Mouse (Mus musculus) myocyte (in vitro differentiated cells): ENCODE measurements around the gene Ppfia1. TPM values are rescaled to one million over a fixed set of nuclear protein-coding genes. Genes with fewer than 3 reads are reported as not detected.

ENCODE experiments used
- H3K27me3 ChIP-seq: one replicate; pipeline ENCODE4 v1.6.1; 2011; ENCODE audit not compliant: control insufficient read depth, insufficient read depth, insufficient read length
- H3K36me3 ChIP-seq: one replicate; pipeline ENCODE4 v1.6.1; 2011; ENCODE audit not compliant: control insufficient read depth, insufficient read depth
- H3K4me2 ChIP-seq: one replicate; pipeline ENCODE4 v1.6.1; 2011; ENCODE audit warnings: low read depth, control low read depth
- H3K4me3 ChIP-seq: one replicate; pipeline ENCODE4 v1.5.1; 2011; ENCODE audit warnings: mild to moderate bottlenecking, control low read depth, moderate library complexity
- H3K79me2 ChIP-seq: one replicate; pipeline ENCODE4 v1.6.1; 2011; ENCODE audit not compliant: control insufficient read depth, insufficient read depth
- H3ac ChIP-seq: one replicate; pipeline ENCODE4 v1.6.1; 2011; ENCODE audit not compliant: control insufficient read depth, insufficient read length
- CEBPB ChIP-seq: IDR thresholded peaks from 2 replicates; pipeline ENCODE4 v1.6.1; 2011; ENCODE audit warnings: mild to moderate bottlenecking, moderate library complexity; ENCODE audit not compliant: poor library complexity, insufficient read depth, severe bottlenecking
- E2F4 ChIP-seq: IDR thresholded peaks from one replicate; pipeline ENCODE4 v1.6.1; 2011; ENCODE audit warnings: mild to moderate bottlenecking, control low read depth, moderate library complexity; ENCODE audit not compliant: insufficient read depth
- MAX ChIP-seq: IDR thresholded peaks from one replicate; pipeline ENCODE4 v1.6.1; 2011; ENCODE audit warnings: low read depth, mild to moderate bottlenecking, control low read depth
- MYOD1 ChIP-seq, 3 experiments: IDR thresholded peaks; one replicate each; pipeline ENCODE4 v1.6.1; 2011; ENCODE audit warnings: control low read depth in 2 of 3, low read depth in 2 of 3, mild to moderate bottlenecking in 2 of 3, moderate library complexity in 1 of 3; ENCODE audit not compliant: insufficient read length in 2 of 3, control insufficient read depth in 1 of 3
- MYOG ChIP-seq, 3 experiments: IDR thresholded peaks; one replicate each; pipeline ENCODE4 v1.6.1; 2011; ENCODE audit warnings: control low read depth in 2 of 3, low read depth in 2 of 3, mild to moderate bottlenecking in 2 of 3; ENCODE audit not compliant: insufficient read length in 2 of 3, control insufficient read depth in 1 of 3, insufficient read depth in 1 of 3
- POLR2A ChIP-seq: IDR thresholded peaks from one replicate; pipeline ENCODE4 v1.6.1; 2011; ENCODE audit warnings: low read depth, mild to moderate bottlenecking, control low read depth, moderate library complexity; ENCODE audit not compliant: insufficient read length
- POLR2AphosphoS2 ChIP-seq: IDR thresholded peaks from one replicate; pipeline ENCODE4 v1.6.1; 2011; ENCODE audit warnings: low read depth, control low read depth; ENCODE audit not compliant: insufficient read length
- REST ChIP-seq: IDR thresholded peaks from one replicate; pipeline ENCODE4 v1.6.1; 2011; ENCODE audit warnings: mild to moderate bottlenecking, control low read depth, moderate library complexity; ENCODE audit not compliant: insufficient read depth, insufficient read length
- SRF ChIP-seq: IDR thresholded peaks from one replicate; pipeline ENCODE4 v1.6.1; 2011; ENCODE audit warnings: low read depth; ENCODE audit not compliant: control insufficient read depth, insufficient read length
- TCF12 ChIP-seq: IDR thresholded peaks from one replicate; pipeline ENCODE4 v1.6.1; 2011; ENCODE audit warnings: mild to moderate bottlenecking, control low read depth; ENCODE audit not compliant: poor library complexity, insufficient read depth, severe bottlenecking
- TCF3 ChIP-seq: IDR thresholded peaks from one replicate; pipeline ENCODE4 v1.6.1; 2011; ENCODE audit warnings: low read depth, control low read depth; ENCODE audit not compliant: insufficient read length
- USF1 ChIP-seq: IDR thresholded peaks from one replicate; pipeline ENCODE4 v1.6.1; 2011; ENCODE audit warnings: low read depth, mild to moderate bottlenecking, control low read depth, moderate library complexity
- polyA plus RNA-seq: library from polyadenylated mRNA; unstranded; fragments of >200 nt; fragmentation: generic; extraction: Trizol; gene quantifications from one replicate; pipeline ENCODE4 v1.2.1, GENCODE M21; 2012; ENCODE audit warnings: missing spikeins

The Ppfia1 gene
- 17.8 TPM for polyA plus RNA-seq

DNA sequence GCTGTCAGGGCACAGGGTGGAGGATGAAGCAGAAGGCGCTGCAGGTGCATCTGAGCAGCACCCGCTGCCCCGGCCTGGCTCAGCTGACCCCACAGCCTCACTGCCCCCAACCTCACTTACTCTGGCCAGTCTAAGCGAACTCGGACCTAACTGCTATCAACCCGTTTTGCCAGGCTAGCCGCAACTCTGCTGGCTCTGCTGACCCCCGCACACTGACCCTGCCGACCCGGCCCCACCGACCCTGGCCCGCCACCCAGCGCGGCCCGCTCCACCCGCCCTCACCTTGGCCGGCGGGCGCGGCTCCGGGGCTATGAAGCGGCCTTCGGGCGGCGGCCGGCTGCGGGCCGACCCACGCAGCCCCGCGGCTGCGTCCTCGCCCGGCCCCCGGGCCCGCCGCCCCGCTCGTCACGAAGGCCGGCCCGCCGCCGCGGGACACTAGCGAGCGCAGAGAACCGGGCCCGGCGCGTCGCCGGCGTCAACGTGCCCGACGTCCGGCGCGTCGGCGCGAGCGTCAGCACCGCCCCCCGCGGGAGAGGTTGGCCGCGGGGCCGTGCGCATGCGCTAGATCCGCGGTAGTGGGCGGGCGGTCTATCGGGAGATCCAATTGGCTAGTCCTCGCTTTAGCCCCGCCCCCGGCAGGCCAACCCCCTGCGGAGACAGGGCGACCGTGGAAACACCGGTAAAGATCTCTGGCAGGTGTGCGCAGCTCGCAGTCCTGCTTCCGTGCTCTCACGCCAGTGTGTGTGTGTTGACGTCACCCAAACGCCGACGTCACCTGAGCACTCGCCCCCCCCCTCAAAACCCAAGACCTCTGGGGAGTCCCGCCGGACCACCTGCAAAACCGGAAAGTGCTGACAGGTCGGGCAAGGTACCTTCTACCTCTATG is at the start of gene Ppfia1:
TSS of gene Ppfia1 (minus strand) at position 493 of the 886 bp plus-strand sequence.
- Histone ChIP-seq H3K4me3 (peak within 1 kb of the TSS; percentile 50), H3K27me3 (no peaks in the 10 kb centered on the region), H3K79me2 (peaks cover 33% of the 10 kb centered on the region), H3ac (peak within 1 kb of the TSS; percentile 25), H3K36me3 (no peaks in the 10 kb centered on the region), H3K4me2 (peak within 1 kb of the TSS; percentile 93)
- TF ChIP-seq USF1, result no peak
- TF ChIP-seq MYOG (IDR thresholded peaks at IDR 0.05; ENCODE audit: control insufficient read depth in 1 of 3, insufficient read depth in 1 of 3, insufficient read length in 2 of 3, low read depth in 2 of 3), result peak in 1 of 3 experiments; percentile 12
- TF ChIP-seq POLR2A, result peak; percentile 82
- no peak for TF ChIP-seq CEBPB
- TF ChIP-seq POLR2AphosphoS2, result peak; percentile 69
- TF ChIP-seq TCF12, result no peak
- no peak for TF ChIP-seq TCF3
- TF ChIP-seq REST, result no peak

DNA sequence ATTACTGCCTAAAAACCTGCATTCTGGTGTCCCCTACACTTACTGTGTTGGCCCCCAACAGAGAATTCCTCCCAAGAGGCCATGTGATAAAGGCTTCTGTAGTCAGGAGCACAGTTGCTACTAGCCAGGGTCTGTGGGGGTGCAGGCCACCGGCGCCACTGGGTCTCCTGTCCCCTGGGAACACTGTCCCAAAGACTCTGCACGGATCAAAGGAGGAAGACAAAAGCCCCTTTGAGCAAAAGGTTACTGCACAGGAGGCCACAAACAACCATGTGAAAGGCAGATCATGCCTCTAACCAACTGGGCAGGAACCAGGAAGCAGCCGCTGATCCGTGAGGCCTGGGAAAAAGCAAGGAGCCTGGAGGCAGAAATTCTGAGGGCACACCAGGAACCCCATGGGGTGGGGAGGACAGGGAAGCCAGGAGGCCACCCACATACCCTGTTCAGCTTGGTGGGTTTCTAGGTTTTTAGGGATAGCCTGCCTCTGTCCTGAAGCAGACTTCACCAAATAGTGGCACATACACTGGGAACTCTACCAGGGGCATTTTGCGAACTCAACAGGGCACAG is 46.9 kb upstream of the Ppfia1 start:
- H3ac ChIP-seq, result no peak overlapping the region
- no peak overlapping the region for H3K4me2 ChIP-seq
- TF ChIP-seq MYOD1 (IDR thresholded peaks at IDR 0.05; ENCODE audit: control insufficient read depth in 1 of 3, insufficient read length in 2 of 3, low read depth in 2 of 3) (no peak), E2F4 (no peak), MYOG (IDR thresholded peaks at IDR 0.05; ENCODE audit: control insufficient read depth in 1 of 3, insufficient read depth in 1 of 3, insufficient read length in 2 of 3, low read depth in 2 of 3) (no peak), TCF3 (no peak), MAX (no peak), POLR2AphosphoS2 (no peak), SRF (no peak), CEBPB (no peak)
- no peaks in the 10 kb centered on the region for H3K36me3 ChIP-seq
- H3K4me3 ChIP-seq, result no peak overlapping the region
- no peaks in the 10 kb centered on the region for H3K27me3 ChIP-seq
- H3K79me2 ChIP-seq, result no peaks in the 10 kb centered on the region

DNA sequence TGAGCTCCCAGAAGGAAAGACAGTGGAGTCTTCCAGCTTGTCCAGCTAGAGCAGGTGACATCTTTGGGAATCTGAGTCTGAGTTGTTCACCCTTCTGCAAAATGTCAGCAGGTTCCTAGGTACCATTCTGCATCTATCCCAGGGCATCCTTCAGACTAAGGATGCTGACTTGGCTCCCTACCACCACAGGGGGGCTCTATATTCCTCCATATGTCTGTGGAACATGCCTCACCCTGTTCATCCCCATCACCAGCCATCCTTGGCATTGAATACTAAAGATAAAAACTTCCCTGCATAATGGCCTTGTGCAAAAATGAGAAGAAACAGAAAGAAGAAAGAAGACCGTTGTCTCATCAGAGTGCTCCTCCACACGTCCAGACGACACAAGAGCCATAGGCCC is 36.0 kb upstream of the Ppfia1 start:
- no peak overlapping the region for H3K4me2 ChIP-seq
- no peaks in the 10 kb centered on the region for H3K36me3 ChIP-seq
- TF ChIP-seq E2F4 (no peak), MAX (no peak), POLR2AphosphoS2 (no peak), MYOG (IDR thresholded peaks at IDR 0.05; ENCODE audit: control insufficient read depth in 1 of 3, insufficient read depth in 1 of 3, insufficient read length in 2 of 3, low read depth in 2 of 3) (no peak), CEBPB (no peak), REST (no peak), TCF3 (no peak), POLR2A (no peak), TCF12 (no peak), MYOD1 (IDR thresholded peaks at IDR 0.05; ENCODE audit: control insufficient read depth in 1 of 3, insufficient read length in 2 of 3, low read depth in 2 of 3) (no peak), USF1 (no peak), SRF (no peak)
- no peak overlapping the region for H3K4me3 ChIP-seq
- H3ac ChIP-seq, result no peak overlapping the region
- H3K27me3 ChIP-seq, result no peaks in the 10 kb centered on the region
- no peaks in the 10 kb centered on the region for H3K79me2 ChIP-seq

DNA sequence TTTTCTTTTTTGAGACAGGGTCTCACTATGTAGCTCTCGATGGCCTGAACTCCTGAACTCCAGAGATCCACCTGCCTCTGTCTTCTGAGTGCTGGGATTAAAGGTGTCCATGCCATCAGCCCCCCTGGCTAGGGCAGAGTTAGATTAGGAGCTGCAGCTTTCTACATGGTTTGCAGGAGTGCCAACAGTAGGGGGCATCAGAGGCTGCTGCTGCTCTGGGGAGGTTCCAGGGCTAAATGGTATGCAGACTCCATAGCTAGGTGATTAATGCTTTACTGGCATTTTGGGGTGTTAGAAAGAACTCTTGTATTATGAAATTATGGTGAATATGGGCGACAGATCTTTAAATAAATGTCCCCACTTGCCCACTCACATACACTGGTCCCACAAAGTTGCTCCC is 33.8 kb upstream of the Ppfia1 start:
- H3K4me3 ChIP-seq, result no peak overlapping the region
- no peak for TF ChIP-seq USF1
- TF ChIP-seq SRF, result no peak
- TF ChIP-seq CEBPB, result no peak
- no peak for TF ChIP-seq TCF3
- TF ChIP-seq MYOD1 (IDR thresholded peaks at IDR 0.05; ENCODE audit: control insufficient read depth in 1 of 3, insufficient read length in 2 of 3, low read depth in 2 of 3), result no peak
- no peak for TF ChIP-seq MYOG (IDR thresholded peaks at IDR 0.05; ENCODE audit: control insufficient read depth in 1 of 3, insufficient read depth in 1 of 3, insufficient read length in 2 of 3, low read depth in 2 of 3)
- no peak for TF ChIP-seq TCF12
- no peak for TF ChIP-seq POLR2AphosphoS2
- no peak for TF ChIP-seq REST
- TF ChIP-seq E2F4, result no peak
- no peak for TF ChIP-seq MAX
- no peak for TF ChIP-seq POLR2A
- H3K4me2 ChIP-seq, result no peak overlapping the region
- no peaks in the 10 kb centered on the region for H3K27me3 ChIP-seq
- no peak overlapping the region for H3ac ChIP-seq
- no peaks in the 10 kb centered on the region for H3K79me2 ChIP-seq
- H3K36me3 ChIP-seq, result no peaks in the 10 kb centered on the region
